Mouse (Mus musculus): ENCODE results near the gene Atg7.
A peak's percentile ranks its signal among the peaks of the same experiment; 100 is the strongest.
"Not testable (repeated sequence)": the region's sequence is repeated elsewhere in the genome, so short reads cannot be mapped to it uniquely, and the experiment has no call there.

The Atg7 gene

GRCm38 (mm10) chr6:114642601-114643528 lies at the start of gene Atg7:
Gene Atg7, plus strand, starts transcription at chr6:114643097.
- DNase-seq (ENCODE audit: low read depth, low spot score) = peak; percentile 95

DNA sequence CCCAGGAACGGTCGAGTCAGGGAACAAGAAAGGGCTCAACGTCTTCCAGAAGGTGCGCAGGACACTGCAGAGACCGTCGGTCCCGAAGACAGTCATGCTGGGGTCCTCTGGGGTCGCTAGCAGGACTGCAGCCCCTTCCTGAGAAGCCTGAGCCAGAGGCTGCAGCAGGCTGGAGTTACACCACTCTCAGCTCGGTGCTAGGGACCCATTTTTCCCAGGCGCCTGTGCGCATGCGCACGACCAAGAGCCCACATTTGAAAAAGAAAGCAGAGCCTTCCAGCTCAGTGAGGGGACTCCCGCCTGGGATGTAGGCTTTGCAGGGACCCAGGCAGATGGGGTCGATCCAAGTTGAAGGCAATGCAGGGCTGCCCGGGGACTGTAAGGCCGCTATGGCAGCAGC lies 28.8 kb upstream of the Atg7 start:
- DNase-seq (ENCODE audit: low read depth, low spot score) = not testable (repeated sequence)

DNA sequence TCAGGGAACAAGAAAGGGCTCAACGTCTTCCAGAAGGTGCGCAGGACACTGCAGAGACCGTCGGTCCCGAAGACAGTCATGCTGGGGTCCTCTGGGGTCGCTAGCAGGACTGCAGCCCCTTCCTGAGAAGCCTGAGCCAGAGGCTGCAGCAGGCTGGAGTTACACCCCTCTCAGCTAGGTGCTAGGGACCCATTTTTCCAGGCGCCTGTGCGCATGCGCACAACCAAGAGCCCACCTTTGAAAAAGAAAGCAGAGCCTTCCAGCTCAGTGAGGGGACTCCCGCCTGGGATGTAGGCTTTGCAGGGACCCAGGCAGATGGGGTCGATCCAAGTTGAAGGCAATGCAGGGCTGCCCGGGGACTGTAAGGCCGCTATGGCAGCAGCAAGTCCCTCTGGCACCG lies 9.0 kb upstream of the Atg7 start:
- DNase-seq (ENCODE audit: low read depth, low spot score) = not testable (repeated sequence)

GRCm38 (mm10) chr6:114643716-114644115 lies 819 bp downstream of the Atg7 start:
- no peak for DNase-seq (ENCODE audit: low read depth, low spot score)

DNA sequence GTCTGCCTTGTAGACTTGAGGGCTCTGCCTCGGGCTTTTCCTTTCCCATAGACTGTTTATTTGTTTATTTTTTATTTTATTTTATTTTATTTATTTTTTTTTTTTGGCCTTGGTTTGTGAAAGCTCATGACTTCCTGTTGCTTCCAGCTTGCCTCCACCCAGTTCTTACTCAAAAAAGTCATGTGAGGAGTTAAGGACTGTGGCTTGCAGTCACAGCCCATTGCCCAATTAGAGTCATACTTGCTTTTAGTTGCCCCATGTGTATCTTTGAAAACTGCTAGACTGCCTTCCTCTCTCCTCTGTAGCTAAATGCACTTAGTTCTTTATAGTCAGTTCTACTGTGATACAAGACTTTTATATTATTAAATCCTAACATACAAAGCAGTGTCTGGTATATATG lies 1.6 kb downstream of the Atg7 start:
- DNase-seq (ENCODE audit: low read depth, low spot score) = no peak

- DNase-seq (ENCODE audit: low read depth, low spot score) = no peak
Measured at GRCm38 (mm10) chr6:114646201-114646600, 3.3 kb downstream of the Atg7 start.

DNA sequence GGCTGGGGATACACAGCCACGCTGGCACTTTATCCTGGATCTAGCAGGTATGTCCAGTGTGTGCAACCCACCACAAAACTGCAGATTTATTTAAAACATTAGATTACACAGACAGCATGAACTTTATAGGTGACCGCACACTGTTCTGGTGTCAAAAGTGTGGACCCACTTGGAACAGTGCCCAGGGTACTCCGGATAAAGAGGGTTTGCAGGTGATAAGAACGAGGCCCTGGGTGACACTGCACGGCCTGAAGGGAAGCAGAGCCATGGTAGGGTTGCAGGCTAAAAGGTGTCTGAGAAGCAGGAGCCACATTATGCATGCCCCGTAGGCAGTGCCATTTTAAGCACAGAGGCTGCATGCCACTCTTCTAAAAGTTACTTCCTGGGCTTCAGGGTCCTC lies 4.1 kb downstream of the Atg7 start:
- DNase-seq (ENCODE audit: low read depth, low spot score) = no peak

DNA sequence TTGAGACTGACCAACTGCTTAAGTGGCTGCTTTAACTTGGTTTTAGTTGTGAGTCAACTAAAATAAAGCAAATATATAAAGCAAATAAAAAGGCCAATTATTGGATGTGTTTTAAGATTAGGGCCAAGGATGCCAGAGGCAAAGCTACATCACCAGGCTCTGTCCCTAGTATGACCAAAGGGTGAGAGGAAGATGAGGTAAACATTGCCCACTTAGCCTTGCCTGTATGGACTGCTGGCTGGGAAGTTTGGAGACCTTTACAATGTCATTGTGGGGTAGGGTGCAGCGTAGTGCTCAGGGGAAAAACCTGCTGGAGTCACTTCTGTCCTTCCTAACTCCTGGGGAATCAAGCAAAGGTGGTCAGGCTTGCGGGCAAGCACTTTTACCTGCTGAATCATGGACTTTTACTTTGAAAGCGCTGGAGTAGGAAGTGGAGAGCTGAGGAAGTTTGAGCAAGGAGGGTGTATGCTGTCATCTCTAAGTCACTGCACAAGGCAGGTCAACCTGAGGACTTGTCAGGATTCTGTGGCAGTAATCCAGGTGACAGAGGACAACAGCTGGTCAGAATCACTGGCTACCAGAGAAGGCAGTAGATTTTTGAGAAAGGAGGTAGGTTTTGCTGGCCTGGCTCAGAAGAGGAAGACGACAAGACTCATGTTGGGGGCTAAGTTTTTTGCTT lies 5.6 kb downstream of the Atg7 start:
- no peak for DNase-seq (ENCODE audit: low read depth, low spot score)

DNA sequence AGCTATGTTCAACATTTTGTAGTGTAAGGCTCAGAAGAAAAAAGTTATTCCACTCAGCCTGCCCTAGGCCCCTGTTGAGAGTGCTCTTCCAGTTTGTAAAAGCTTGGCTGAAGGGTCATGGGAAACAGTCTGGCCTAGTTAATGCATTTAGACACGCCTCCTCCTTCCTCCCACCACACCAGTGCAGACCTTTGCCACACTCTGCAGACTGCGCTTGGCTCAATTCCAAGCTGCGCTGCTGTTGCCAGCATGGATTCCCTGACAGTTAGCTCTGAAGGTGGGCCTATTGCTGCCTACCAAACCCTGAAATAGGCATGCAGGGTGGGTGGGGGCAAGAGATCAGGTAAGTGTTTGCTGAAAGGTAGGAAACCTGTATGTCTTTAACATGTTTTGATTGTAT lies 9.3 kb downstream of the Atg7 start:
- DNase-seq (ENCODE audit: low read depth, low spot score) = no peak

GRCm38 (mm10) chr6:114656826-114657600 lies 14.1 kb downstream of the Atg7 start:
- no peak for DNase-seq (ENCODE audit: low read depth, low spot score)

- no peak for DNase-seq (ENCODE audit: low read depth, low spot score)
Measured at GRCm38 (mm10) chr6:114657807-114658206, 14.9 kb downstream of the Atg7 start.

DNA sequence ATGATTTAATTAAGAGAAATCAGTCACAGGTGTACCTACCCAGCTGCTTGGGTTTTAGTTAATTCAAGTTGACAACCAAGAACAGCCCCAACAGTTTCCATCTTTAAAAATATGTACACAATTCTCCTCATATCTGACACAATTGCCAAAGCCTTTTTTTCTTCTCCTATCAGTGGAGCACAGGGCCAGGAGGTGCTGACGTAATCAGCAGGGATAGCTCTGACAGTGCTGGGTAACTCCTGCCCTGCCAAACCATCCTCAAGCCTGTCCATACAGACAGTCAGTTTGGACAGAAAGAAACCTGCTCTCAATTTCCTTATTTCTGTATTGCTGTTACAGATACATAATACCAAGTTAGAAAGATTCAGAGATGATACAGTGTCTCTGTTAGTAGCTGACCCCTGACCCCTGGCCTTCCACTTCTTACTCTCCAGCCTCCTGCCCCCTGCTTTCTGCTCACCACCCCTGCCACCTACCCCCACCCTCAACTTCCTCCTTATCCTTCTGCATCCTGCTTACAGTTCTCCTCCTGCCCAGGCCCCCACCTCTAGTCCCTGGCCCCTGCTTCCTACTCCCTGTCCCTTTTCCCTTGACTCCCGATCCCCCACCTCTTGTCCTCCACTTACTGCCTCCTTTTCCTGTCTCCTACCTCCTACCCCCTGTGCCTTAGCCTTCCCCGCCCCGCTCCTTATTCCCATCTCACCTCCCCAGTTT lies 16.5 kb downstream of the Atg7 start:
- no peak for DNase-seq (ENCODE audit: low read depth, low spot score)

- DNase-seq (ENCODE audit: low read depth, low spot score) = no peak
Measured at GRCm38 (mm10) chr6:114659992-114660800, 17.3 kb downstream of the Atg7 start.

GRCm38 (mm10) chr6:114663707-114664106 lies 20.8 kb downstream of the Atg7 start:
- DNase-seq (ENCODE audit: low read depth, low spot score) = no peak

DNA sequence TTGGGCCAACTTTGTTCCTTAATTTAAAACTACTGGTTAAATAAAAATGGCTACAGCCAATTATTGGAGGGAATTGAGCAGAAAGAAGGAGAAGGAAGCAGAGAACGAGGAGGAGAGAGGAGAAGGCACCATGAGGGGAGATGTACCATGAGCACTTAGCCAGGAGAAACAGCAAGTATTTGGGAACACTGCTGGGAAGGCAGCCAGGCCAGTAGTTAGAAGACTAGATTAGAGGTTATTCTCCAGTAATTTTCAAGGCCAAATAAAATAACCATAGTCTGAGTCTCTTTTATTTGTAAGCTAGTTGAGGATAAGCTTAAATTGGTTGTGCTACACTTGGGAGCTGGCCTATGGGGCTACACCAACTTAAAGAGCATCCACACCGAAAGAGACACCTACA lies 21.8 kb downstream of the Atg7 start:
- DNase-seq (ENCODE audit: low read depth, low spot score) = no peak

DNA sequence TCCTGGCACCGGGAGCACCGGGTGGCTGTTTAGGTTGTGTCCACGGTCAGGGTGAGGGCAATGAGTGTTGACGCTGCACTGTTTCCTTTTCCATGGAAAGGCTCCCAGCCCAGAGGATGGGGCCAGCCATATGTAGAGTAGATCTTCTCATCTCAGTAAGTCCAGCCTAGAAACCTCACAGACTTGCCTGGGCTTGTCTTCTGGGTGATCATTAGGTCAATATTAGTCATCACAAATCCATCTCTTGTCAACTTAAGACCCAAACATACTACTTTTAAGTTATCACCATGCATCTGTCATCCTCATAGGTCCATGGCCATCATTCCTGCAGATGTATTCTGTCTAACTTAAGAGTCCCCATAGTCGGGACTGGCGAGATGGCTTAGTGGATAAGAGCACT lies 24.6 kb downstream of the Atg7 start:
- no peak for DNase-seq (ENCODE audit: low read depth, low spot score)

- DNase-seq (ENCODE audit: low read depth, low spot score) = peak; percentile 29
Measured at GRCm38 (mm10) chr6:114674771-114675170, 31.9 kb downstream of the Atg7 start.

GRCm38 (mm10) chr6:114676091-114676490 lies 33.2 kb downstream of the Atg7 start:
- no peak for DNase-seq (ENCODE audit: low read depth, low spot score)

- no peak for DNase-seq (ENCODE audit: low read depth, low spot score)
Measured at GRCm38 (mm10) chr6:114682092-114682711, 39.3 kb downstream of the Atg7 start.

DNA sequence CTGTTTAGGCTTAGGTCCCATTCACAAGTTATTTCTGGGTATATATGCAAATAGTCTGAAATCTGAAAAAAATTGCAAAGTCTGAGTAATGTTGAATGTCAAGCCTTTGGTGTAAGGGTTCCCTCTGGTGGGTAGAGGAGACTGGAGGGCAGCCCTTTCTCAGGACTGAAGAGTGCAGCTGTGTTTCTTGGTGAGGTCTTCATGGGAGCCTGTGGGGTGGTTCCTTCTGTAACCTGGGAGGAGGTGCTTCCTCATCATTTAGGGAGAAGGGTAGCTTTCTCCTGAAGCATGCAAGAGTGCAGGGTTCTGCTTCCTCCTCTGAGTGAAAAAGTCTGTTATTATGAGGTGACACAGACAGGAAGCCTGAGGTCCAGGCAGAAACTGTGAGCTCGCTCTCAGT lies 40.8 kb downstream of the Atg7 start:
- DNase-seq (ENCODE audit: low read depth, low spot score) = no peak
